Mouse (Mus musculus) kidney, adult 2 months (tissue): Measurements from ENCODE around the gene Ttpal. TPM values are rescaled to one million over a fixed set of nuclear protein-coding genes. Genes with fewer than 3 reads are reported as not detected.

Experiments
- DNase-seq: peaks from one replicate; pipeline ENCODE4 v3.0.0; 2021
- H3K27ac ChIP-seq: fragments of 200-500 bp; 2 replicates; pipeline ENCODE4 v1.5.1; 2012; ENCODE audit warnings: low read depth, low read length, control low read depth, inconsistent platforms; ENCODE audit not compliant: insufficient read depth
- H3K27me3 ChIP-seq: fragments of 200-500 bp; replicated peaks from 2 replicates; pipeline ENCODE4 v1.6.1; 2012; ENCODE audit warnings: mild to moderate bottlenecking, moderate library complexity, low read length, inconsistent platforms; ENCODE audit not compliant: control insufficient read depth, insufficient read depth
- H3K36me3 ChIP-seq: fragments of 200-500 bp; 2 replicates; pipeline ENCODE4 v1.6.1; 2012; ENCODE audit warnings: mild to moderate bottlenecking, moderate library complexity, low read length, inconsistent platforms; ENCODE audit not compliant: control insufficient read depth, insufficient read depth
- H3K4me1 ChIP-seq: fragments of 200-500 bp; 2 replicates; pipeline ENCODE4 v1.6.1; 2011; ENCODE audit warnings: low read length; ENCODE audit not compliant: control insufficient read depth, insufficient read depth
- H3K4me3 ChIP-seq: fragments of 200-500 bp; 2 replicates; pipeline ENCODE4 v1.5.1; 2011; ENCODE audit warnings: mild to moderate bottlenecking, low read depth, low read length, control low read depth; ENCODE audit not compliant: insufficient read depth
- CTCF ChIP-seq: fragments of 200-500 bp; conservative IDR thresholded peaks from 2 replicates; pipeline ENCODE4 v1.5.1; 2011; ENCODE audit warnings: low read depth, mild to moderate bottlenecking, control low read depth, low read length, moderate library complexity, mixed read lengths; ENCODE audit not compliant: insufficient read depth, insufficient read length
- POLR2A ChIP-seq: fragments of 200-500 bp; IDR thresholded peaks from one replicate; pipeline ENCODE4 v1.6.1; 2011; ENCODE audit warnings: low read depth, low read length, control low read depth
- WGBS: fragments of 180-500 bp; shearing (Covaris S2); methylation state at CpG from one replicate; pipeline ENCODE4 v1.1.7; 2018; 5-methylcytosine and 5-hydroxymethylcytosine counted together
- polyA plus RNA-seq: library from polyadenylated mRNA; depleted of rRNA; stranded (reverse); fragments of >200 nt; gene quantifications from 2 replicates; pipeline ENCODE4 v1.2.3, GENCODE M21; 2012

Ttpal gene
- polyA plus RNA-seq, 1 experiment: 11.3 TPM

GRCm38 (mm10) chr2:163631223-163631622 lies 29.1 kb downstream of the Ttpal start:
- H3K27me3 ChIP-seq: no peaks in the 10 kb centered on the region
- H3K27ac ChIP-seq: no peak overlapping the region
- H3K36me3 ChIP-seq: peaks cover 38% of the 10 kb centered on the region
- no peak for TF ChIP-seq POLR2A
- no peak for TF ChIP-seq CTCF
- DNase-seq: no peak
- H3K4me1 ChIP-seq: no peaks in the 10 kb centered on the region
- 90% methylated on average over 4 of the region's 4 CpGs for WGBS
- no peak overlapping the region for H3K4me3 ChIP-seq

GRCm38 (mm10) chr2:163631715-163632114 lies 29.6 kb downstream of the Ttpal start:
- Histone ChIP-seq H3K4me1 (no peaks in the 10 kb centered on the region), H3K27ac (no peak overlapping the region), H3K27me3 (no peaks in the 10 kb centered on the region), H3K36me3 (peaks cover 35% of the 10 kb centered on the region), H3K4me3 (no peak overlapping the region)
- WGBS: 91% methylated on average over 2 of the region's 2 CpGs
- TF ChIP-seq CTCF: no peak
- DNase-seq: no peak

- H3K4me1 ChIP-seq: peaks cover 18% of the 10 kb centered on the region
- H3K4me3 ChIP-seq: no peak overlapping the region
- no peak for TF ChIP-seq CTCF
- no peak for TF ChIP-seq POLR2A
- DNase-seq: no peak
- no peaks in the 10 kb centered on the region for H3K27me3 ChIP-seq
- peaks cover 30% of the 10 kb centered on the region for H3K36me3 ChIP-seq
- no peak overlapping the region for H3K27ac ChIP-seq
- 77% methylated on average over 2 of the region's 2 CpGs for WGBS
Measured at GRCm38 (mm10) chr2:163634211-163634610, 32.1 kb downstream of the Ttpal start.

DNA sequence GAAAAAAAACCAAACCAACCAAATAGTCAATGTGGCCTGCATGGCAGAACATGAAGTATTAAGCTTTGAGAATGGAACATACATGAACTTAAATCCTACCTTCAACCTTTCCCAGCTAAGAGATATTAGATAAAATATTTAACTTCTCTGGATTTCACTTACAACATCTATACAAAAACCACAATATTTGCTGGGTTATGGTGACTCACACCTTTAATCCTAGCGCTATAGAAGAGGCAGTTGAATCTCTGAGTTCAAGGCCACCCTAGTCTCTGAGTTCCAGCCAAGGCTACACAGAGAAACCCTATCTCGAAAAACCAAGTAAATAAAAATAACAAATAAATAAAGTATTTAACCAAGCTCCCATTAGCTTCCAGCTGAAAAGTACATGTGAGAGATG lies 33.9 kb downstream of the Ttpal start:
- no peaks in the 10 kb centered on the region for H3K27me3 ChIP-seq
- DNase-seq: no peak
- H3K4me3 ChIP-seq: no peak overlapping the region
- no peak overlapping the region for H3K27ac ChIP-seq
- no peak for TF ChIP-seq POLR2A
- TF ChIP-seq CTCF: no peak
- 78% methylated on average over 2 of the region's 2 CpGs for WGBS
- peaks cover 23% of the 10 kb centered on the region for H3K4me1 ChIP-seq
- peaks cover 18% of the 10 kb centered on the region for H3K36me3 ChIP-seq

DNA sequence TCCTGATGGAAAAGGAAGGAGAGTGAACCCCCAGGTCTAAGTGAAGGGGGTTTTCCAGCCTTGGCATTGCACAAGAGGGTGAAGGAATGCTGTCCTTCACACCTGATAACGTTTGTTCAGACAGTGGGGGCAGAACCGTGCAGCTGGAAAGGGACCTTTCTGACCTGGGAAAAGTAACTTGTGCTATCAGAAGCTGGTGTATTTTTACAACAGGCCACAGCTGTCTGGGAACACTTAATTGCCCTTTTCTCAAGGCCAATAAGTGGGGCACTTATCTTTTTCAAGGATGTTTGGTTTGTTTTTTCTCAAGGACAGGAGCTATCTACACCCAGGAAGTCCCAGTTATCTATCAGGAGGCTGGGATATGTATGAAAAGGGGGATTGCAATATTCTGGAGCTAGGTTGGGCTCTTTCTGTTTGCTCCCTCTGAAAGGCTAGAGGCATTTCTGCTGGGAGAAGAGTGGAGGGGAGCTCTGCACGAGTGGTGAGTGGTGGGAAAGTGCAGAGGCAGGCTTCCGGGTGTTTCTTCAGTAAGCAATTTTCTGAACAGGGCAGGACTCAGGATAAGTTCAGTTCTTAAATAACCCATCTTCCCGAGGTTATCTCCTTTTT lies 35.6 kb downstream of the Ttpal start:
- Histone ChIP-seq H3K27ac (0 out of 2 replicates have a peak overlapping the region, but pooled peaks have one; percentile 17), H3K4me1 (peaks cover 26% of the 10 kb centered on the region), H3K4me3 (no peak overlapping the region), H3K27me3 (no peaks in the 10 kb centered on the region), H3K36me3 (peaks cover 6% of the 10 kb centered on the region)
- 22% methylated on average over 5 of the region's 5 CpGs for WGBS
- TF ChIP-seq POLR2A: no peak
- TF ChIP-seq CTCF: no peak
- no peak for DNase-seq

DNA sequence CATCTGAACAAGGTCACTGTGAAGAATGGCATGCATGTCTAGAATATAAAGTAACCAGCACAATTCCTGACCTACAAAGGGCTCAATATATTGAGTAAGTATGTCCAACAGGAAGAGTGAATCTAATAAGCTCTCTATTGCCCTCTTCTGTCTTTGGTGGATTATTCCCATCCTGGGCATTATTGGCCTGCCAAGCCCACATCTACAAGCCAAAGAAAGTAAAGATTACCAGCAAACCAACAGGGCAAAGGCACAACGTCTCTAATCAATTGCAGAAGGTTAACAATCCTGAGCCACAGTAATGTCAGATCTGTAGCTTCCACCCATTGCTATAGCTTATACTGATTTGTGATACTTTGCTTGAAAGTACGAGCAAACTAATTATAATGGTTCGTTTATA lies 38.4 kb downstream of the Ttpal start:
- WGBS: 49% methylated on average over 3 of the region's 3 CpGs
- peak overlapping the region; percentile 65; the same call in 1 of the 2 replicates for H3K27ac ChIP-seq
- H3K4me1 ChIP-seq: peaks cover 26% of the 10 kb centered on the region
- no peaks in the 10 kb centered on the region for H3K27me3 ChIP-seq
- DNase-seq: no peak
- peaks cover 3% of the 10 kb centered on the region; the same call in 1 of the 2 replicates for H3K36me3 ChIP-seq
- no peak overlapping the region for H3K4me3 ChIP-seq
- TF ChIP-seq POLR2A (no peak), CTCF (no peak)

DNA sequence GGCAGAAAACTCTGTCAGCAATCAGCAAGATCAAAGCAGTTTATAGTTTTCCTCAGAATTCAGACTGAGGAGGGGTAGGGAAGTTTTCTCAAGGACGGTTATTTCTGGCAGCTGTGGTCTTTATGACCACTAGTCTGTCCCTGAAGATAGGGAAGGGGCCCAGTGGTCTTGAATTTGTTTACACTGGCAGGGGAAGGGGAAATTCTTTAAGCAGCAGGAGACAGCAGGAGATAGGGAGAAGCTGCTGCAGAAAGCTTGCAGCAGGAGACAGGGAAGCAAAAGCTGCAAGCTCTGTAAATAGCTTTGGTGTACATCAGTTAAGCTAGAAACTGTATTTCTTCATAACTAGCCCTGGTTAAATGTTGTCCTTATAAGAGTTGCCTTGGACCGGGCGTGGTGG lies 39.6 kb downstream of the Ttpal start:
- DNase-seq: no peak
- no peak overlapping the region for H3K4me3 ChIP-seq
- 48% methylated on average over 3 of the region's 3 CpGs for WGBS
- peak overlapping the region; percentile 78 for H3K27ac ChIP-seq
- H3K27me3 ChIP-seq: no peaks in the 10 kb centered on the region
- TF ChIP-seq POLR2A: no peak
- TF ChIP-seq CTCF: no peak
- H3K4me1 ChIP-seq: peaks cover 26% of the 10 kb centered on the region
- H3K36me3 ChIP-seq: peaks cover 2% of the 10 kb centered on the region; the same call in 1 of the 2 replicates
